Mouse (Mus musculus) liver, embryonic 14.5 days (tissue): ENCODE data around the gene Tex22.

Experiments used
- CTCF ChIP-seq: IDR thresholded peaks from 2 replicates; pipeline ENCODE4 v1.5.1; 2016; ENCODE audit warnings: antibody characterized with exemption, low read depth, control low read depth
- EP300 ChIP-seq: IDR thresholded peaks from 2 replicates; pipeline ENCODE4 v1.6.1; 2016; ENCODE audit warnings: antibody characterized with exemption, low read depth

DNA sequence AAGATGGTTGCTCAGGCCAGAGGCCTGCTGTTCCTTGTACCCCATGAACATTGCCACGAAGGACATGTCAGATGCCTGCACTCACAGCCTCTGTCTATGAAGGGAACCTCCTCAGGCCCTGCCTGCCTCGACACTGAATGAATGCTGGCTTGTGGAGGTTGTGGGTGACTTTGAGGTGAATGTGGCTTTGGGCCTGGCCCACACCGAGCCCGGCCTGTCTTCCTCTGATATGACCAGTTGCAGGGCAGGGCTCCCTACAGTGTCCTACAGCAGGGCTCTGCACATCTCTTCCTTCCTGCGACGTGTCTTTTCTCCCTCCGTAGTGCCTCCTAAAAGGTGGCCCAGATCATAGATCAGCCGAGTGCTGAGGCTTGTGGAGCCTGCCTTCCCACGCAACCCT is 43.3 kb upstream of the Tex22 start:
- no peak; the same call in 1 of the 2 replicates for TF ChIP-seq CTCF
- peak; percentile 57 for TF ChIP-seq EP300
